Mouse (Mus musculus) v-Abl transformed pro-B cells (cell line): ENCODE measurements around the gene Cdkn2aipnl.

Experiments
- in situ Hi-C, 2 experiments: fragments of 400-800 bp; cut with MboI; formaldehyde crosslinking; loops; one replicate each; pipeline ENCODE4 v1.15.1; 2025; ENCODE audit not compliant: unreplicated experiment in 2 of 2

The Cdkn2aipnl gene

DNA sequence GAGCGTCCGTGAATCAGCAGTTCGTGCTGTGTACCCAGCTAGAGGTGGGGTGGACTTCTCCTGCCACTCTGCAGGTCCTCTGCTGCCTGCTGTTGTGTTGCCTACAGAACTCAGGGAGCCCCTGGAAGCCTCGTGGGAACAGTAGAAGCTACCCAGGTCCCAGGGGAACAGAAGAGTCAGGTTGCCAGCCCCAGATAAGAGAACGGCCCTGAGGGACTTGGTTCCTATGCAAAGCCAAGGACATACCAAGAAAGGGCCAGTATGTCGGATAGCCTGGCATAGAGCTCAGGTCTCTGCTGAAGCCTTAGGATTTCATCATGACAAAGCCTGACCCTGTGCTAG is 24.0 kb upstream of the Cdkn2aipnl start:
- in situ Hi-C loops, result no loop called here

DNA sequence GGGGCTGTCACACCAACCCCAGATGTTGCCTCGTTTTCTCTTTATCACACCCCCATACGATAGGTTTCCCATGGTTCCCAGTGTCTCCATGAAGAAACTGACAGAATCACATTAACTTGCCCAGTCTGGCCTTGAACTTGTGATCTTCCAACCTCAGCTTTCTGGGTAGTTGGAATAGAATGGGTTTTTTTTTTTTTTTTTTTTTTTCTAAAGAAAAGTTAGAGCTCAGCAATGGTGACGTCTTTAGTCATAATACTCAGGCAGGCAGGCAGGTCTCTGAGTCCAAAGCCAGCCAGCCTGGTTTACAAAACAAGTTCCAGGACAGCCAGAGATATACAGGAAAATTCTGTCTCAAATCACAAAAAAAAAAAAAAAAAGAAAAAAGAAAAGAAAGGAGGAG is 23.2 kb upstream of the Cdkn2aipnl start:
- in situ Hi-C loops, result no loop called here

DNA sequence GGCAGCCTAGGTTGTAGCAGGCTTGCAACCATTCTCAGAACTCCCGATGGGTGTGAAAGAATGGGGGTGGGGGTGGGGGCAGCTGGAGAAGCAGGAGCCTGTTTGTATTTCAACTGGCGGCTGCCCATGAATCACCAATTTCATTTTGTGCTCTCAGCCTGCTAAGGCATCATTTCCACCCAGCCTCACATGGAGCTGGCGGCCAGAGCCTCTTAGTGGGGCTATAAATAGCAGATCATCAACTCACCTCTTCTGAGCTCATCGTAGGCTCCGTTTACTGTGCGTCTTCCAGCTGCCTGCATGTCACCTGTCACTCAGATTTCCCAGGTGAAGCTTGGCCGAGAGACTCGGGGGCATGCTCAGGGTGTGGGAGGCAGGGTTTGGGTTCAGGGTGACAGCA is 21.9 kb upstream of the Cdkn2aipnl start:
- in situ Hi-C loops, result no loop called here

DNA sequence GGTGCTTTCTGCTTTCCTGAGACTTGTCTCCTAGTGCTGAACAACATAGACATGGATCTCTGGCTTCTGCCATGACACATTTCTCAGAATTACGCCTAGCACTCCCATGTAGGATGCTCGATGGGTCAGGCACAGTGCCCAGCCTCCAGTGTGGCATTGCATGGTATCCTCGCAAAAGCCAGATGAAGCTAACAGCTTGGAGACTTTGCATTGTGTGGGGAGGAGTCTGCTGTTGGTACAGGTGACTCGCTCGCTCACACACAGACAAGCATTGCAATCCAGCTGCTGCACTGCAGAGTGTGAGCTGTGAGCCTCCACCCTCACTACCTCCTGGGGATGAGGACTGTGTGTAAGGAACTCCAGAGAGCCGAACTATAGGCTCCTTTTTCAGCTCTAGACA is 21.3 kb upstream of the Cdkn2aipnl start:
- in situ Hi-C loops, result no loop called here

DNA sequence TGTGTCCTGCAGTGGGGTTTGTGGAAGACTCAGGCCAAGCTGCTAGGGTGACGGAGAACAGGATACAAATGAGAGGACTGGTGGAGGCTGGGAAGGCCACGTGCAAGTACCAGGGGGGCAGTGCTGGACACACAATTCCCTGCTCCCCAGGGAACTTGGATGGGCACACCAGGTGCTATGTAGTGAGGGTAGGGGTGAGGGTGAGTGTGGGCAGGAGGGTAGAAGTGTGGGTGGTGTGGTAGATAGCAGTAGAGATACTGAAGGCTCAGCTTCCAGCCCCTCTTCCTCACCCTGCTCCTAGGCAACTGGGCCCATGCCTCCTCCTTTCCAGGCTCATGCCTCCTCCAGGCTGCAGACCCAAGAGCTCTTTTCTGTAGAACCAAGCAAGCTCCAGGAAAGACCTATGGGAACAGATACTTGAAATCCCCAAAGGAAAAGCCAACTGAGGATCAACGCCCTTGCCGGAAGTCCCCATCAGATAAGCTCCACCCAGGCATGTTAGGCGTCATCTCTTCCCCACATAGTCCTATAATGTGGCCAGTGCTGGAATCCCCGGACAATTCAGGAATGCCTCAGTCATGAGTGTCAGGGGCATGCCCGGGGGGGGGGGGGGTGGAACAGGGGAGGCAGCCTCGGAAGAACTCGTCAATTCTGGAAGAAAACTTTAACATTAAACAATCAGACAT is 18.2 kb upstream of the Cdkn2aipnl start:
- in situ Hi-C loops, result no loop called here

DNA sequence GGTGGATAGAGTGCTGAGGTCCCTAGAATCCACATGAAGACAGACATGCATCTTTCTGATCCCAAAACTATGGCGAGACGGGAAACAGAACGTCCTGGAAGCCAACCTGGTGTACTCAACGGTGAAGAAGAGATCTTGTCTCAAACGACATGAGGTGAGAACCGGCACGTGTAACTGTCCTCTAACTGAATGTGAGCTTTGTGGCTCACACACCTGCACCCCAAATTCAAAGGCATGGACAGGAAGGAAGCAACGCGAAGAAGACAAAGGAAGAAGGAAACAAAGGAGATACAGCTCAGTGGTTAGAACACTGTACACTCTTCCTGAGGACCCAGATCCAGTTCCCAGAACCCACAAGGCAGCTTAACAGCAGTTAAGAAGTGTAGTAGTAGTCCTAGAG is 17.5 kb upstream of the Cdkn2aipnl start:
- in situ Hi-C loops, result no loop called here

DNA sequence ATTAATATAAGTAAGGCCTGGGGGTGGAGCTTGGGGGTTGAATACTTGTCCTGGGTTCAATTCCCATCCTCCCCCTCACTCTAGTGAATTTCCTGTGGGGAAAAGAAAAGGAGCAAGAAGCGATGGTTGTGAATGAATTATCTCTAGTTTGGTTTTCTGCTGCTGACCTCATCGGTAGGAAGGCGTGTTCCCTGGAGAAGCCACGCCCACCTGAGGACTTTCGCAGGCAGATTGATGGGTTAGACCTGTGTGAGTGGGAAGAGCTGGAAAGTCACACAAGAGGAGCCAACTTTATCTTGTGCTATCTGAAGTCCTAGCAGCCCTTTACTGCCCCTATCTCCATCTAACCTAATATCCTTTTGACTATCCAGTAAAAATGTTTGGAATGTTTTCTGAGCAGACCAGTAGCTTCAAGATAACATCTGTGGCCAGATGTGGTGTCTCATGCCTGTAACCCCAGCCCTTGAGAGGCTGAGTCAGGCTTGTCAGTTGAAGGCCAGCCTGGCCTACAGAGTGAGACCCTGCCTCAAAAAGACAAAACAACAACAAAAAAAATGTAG is 15.5 kb upstream of the Cdkn2aipnl start:
- in situ Hi-C loops, result no loop called here

DNA sequence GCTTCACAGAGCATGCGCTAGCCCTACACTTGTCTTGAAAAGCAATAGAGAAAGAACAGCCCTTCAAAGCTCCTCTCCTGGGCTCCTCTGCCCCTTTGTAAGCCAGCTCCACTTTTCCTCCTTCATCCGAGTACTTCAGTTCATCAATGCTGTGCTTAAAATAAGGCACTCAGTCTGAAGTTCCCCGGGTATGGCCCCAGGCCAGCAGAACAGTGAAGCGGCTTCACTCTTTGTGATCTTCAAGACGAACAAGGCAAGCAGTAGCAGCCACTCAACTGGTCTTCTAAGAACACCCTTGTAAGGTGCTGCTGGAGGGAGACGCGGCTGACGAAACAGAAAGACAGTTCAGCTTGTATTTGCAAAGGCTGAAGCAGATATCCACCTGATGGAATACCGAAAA is 11.3 kb upstream of the Cdkn2aipnl start:
- in situ Hi-C loops, result no loop called here

DNA sequence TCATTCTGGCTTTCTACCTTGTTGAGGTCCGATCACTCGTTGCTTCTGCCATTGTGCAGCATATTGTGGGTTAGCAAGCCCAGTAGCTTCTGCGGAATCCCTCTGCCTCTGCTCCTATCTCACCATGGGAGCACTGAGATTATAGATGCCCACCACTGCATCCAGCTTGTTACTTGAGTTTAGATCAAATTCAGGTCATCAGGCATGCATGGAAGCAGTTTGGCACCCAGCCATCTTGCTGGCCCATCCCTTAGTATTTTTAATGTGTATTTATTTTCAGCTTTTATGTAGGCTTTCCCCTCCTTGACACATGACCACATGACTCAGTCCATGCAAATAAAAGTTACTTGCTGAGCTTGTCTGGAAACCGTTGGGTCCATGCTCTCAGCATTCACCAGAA is 9.7 kb upstream of the Cdkn2aipnl start:
- in situ Hi-C loops, result no loop called here

DNA sequence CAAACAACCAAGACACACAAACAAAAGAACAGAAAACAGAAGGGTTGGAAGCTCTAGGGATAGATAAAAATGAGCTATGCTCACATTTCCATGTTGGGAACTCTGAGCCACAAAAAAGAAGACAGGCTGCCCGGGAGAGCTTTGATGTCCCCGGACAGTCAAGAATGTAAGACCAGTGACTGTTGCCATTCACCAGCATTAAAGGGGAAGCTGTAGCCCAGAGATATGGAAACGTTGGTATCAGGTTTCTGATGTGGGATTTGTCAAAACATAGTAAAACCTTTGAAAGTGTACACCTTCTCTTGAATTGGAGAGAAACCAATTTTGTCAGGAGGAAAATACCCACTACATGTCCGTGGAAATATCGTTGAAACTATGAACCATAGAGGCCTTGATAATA is 8.0 kb upstream of the Cdkn2aipnl start:
- in situ Hi-C loops, result no loop called here

DNA sequence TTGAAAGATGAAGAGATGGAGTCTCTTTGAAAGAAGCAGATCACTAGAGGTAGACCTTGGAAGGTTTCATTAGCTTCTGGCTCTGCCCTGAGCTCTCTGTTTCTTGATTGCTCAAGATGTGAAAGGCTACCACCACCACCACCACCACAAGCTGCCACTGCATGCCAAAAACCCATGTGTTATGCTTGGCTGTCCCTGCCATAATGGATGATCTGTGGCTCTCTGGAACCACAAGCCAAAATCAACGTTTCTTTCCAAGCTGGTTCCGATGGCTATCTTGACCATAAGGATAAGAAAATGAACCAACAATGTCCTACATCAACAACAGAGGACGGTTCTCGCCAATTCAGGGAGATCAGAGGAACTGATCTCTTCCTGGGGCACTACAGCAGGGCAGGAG is 7.4 kb upstream of the Cdkn2aipnl start:
- in situ Hi-C loops, result no loop called here

DNA sequence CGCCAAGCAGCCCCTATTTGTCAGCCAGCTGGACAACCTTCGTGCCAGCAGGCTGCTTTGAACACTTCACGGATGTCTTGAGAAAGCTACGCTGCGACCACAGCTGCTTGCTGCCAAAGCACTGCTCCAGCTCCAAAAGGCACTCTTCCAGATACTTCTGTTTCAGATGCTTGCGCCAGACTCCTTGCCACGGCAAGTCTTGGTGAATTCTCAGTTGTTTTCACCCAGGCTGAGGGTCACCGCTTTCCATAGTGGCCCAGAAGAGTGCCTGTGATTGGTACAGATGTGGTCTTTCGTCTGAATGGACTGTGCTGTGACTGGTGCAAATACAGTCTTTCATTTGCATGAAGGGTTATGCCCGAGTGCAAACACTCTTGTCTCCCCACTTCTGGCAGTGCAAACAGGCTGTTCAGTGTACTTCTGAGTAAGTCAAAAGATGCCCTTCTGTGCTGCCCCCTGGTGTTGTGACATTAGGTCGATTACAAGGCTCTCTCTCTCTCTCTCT is 6.4 kb upstream of the Cdkn2aipnl start:
- in situ Hi-C loops, result no loop called here

DNA sequence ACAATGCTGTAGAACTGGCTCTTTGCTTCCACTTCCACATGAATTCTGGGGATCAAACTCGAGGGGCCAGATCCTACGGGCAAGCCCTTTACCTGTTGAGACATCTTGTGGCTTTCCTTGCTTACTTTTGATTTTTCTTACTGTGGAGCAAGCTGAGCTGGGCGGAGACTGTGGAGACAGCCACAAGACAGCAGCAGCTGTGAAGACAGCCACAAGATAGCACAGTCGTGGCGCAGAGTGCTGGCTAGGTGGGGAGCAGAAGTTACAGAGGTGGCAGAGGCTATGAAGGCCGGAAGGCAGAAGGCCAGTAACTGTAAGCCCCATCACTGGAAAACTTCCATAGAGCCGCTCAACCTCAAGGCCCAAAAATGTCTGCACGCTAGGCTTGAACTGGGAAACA is 5.7 kb upstream of the Cdkn2aipnl start:
- in situ Hi-C loops, result no loop called here

DNA sequence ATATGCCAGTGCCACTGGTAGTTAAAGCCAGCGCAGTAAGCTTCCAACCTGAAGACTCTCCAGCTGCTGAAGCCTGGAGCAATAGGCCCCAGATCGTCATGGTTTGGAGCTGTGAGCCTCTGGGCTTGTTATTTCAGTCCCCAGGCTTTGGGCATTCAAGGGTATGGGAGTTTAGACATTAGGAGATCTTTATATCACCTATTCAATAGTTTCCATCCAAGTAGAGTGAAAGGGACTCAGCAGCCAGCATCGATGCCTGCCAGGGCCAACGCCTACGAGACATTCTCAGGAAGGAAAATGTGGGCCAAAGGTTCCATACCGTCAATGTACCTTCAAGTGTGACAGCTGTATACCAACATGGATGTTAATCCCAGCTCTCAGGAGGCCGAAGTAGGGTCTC is 5.2 kb upstream of the Cdkn2aipnl start:
- in situ Hi-C loops, result no loop called here

DNA sequence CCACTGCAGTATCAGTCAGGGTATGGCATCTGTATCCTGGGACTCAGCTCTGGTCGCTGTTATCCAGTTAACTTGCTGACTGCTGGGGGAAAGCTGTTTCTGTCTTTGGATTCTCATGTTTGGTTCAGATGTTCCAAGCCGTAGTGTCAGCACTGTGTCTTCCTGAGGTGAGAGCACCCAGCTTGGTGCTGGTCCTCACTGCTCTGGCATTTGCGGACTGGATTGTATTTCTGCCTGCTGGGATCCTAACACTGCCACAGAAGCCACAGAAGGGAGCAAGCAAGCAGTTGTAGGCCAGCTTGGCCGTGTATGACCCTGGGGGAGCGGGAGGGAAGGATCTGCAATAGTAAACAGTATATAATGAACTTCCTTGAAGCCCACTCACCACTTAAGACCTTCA is 810 bp upstream of the Cdkn2aipnl start:
- in situ Hi-C loops, result loop anchor here (5.0 kb wide), 4 partner anchors 34 to 149 kb away; partner anchors contain the start of gene Jade2 (in 1 of the 2)

DNA sequence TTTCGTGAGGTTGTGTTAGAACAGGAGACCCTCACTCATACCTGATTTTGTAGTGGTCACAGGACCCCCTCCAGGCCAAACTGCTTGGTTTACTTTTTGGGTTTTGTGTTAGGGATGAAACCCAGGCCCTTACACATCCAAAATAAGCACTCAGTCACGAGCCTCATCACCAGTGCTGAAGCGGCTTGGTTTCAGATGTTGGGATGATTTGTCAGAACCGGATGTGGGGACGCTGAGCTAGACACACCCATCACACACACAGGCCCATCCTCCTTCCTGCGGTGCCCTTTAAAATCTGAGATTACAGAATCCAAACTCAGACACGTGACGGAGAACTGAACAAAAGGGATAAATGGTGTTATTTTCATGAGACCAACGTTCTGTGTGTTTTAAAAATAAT is 1.4 kb downstream of the Cdkn2aipnl start:
- in situ Hi-C loops, result loop anchor here (5.0 kb wide), 4 partner anchors 37 to 152 kb away; partner anchors contain the start of gene Jade2 (in 1 of the 2)

DNA sequence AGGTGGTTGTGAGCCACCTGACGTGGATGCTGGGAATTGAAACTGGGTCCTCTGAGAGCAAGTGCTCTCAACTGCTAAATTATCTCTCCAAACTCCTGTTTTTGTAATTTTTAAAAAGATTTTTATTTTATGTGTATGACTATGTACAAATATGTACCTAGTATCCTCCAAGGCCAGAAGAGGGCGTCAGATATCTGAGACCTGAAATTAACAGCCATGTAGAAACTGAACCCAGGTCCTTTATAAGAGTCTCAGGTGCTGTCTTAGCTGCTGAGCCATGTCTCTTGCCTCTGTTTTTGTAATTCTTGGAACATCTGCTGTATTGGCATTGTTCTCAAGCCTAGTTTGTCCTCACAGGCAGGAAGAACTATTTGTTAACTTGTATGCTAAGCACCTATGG is 2.0 kb downstream of the Cdkn2aipnl start:
- in situ Hi-C loops, result loop anchor here (5.0 kb wide), 4 partner anchors 37 to 152 kb away; partner anchors contain the start of gene Jade2 (in 1 of the 2)

DNA sequence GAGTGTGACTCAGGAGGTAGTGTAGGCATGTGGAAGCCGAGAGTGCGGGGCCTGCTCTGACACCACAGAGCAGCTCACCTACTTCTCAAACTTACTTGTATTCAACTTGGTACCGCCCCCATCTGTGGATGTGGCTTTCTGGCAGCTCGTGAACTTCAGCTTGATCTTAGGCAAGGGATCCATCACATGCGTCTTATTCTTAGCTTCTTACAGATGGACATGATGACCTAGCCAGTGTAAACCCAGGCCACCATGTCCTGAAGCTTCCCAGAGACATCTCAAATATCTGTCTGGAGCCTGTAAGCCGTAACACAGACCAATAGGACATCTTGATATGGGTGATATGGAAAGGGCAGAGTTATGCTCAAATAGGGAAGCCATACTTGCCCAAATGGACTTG is 4.2 kb downstream of the Cdkn2aipnl start:
- in situ Hi-C loops, result loop anchor here in 1 of 2 experiments (5.0 kb wide), 1 partner anchor 149 kb away; no protein-coding TSS in a partner anchor

DNA sequence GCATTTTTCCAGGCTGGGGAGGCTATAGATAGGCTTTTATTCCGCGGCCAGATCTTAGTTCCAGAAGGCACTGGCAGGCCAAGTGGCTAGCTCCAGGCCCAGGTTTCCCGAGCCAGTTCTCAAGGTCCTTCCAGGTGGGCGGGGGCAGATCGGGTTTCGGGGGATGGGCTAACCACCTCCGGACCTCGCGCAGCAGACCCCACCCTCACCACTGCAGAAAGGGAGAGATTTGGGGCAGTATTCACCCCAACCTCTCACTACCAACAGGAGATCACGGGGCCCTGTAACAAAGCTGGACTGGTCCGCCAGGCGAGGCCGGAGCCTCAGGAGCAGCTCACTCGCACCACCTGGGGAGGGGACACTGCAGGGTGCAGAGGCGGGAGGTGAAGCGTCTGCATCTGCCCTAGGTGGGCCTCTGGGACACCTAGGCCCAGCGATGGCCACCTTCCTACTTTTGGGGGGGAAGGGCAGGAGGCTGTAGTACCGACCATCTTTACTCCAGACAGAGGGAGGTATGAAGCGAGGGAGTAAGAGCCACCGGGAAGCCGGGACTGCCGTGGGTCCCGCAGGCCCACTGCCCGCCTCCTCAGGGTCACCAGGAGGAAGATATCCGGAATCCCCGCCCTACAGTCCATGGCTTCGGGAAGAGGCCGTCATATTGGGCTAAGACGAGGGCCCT is 32.3 kb downstream of the Cdkn2aipnl start:
- in situ Hi-C loops, result loop anchor here in 1 of 2 experiments (5.0 to 10.0 kb wide), 2 partner anchors 62 to 395 kb away; partner anchors contain the start of gene Hnrnpab

DNA sequence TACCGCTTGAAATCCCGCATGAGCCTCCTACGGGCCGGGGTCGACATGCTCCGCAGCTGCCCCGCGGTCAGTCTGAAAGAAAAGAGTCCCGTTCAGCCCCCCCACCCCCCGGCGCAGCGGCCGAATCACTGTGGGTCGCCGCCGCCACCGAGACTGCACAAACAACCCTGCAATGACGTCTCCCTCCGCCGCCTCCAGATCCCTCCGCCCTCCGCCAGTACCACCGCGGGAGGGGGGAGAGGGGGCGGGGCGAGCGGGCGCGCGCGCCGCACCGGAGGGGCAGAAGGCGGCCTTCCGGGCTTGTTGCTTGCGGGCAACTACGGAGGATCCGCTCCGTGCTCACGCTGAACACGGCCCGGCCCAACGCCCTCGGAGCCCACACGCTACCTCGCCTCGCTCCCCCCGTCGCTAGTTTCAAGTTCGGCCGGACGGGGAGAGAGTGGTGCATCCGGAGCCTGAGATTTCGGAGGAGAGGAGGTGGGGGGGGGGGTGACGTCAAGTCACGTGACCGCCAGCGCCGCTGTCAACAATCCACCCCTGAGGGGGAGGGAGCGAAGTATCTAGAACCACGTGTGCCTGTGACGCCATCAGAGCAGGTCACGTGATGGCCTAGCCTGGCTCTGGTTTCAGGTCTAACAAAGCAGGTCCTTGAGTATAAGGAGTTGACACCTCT is 33.0 kb downstream of the Cdkn2aipnl start, which contains the start of gene Ube2b:
Gene Ube2b, minus strand, starts transcription at position 473 of the 673 bp plus-strand sequence.
- in situ Hi-C loops, result loop anchor here in 1 of 2 experiments (5.0 kb wide), 1 partner anchor 63 kb away; no protein-coding TSS in a partner anchor

DNA sequence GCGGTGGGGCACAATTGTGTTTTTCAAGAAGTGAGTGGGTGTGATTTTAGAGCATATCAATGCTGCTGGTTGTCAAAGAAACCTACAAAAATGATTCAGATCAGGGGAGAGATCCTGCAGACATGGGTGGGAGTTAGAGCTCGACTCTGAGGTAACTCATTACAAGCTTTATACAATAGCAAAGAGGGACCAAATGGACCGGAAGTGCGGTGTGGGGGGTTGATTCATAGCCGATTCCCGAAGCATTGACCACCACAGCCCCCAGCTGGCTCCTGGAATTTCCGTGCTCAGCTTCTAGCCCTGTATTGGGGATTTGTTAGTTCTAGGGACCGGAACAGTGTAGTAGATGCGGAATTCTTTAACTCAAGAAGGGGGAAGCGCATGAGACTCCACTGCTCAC is 33.9 kb downstream of the Cdkn2aipnl start:
- in situ Hi-C loops, result loop anchor here in 1 of 2 experiments (5.0 kb wide), 1 partner anchor 64 kb away; no protein-coding TSS in a partner anchor
